Mouse (Mus musculus) megakaryocyte, embryonic 14.5 days (primary cell): ENCODE measurements at regions not wholly inside any gene's neighbourhood (a gene's known extent, or its start where the extent isn't known, plus 50 kb on each side); places are given as distances from the start of the nearest gene placed in this dataset.

Experiments
- H3K27me3 ChIP-seq: replicated peaks from 2 replicates; pipeline ENCODE3; 2012; ENCODE audit warnings: inconsistent platforms
- H3K36me3 ChIP-seq: replicated peaks from 2 replicates; pipeline ENCODE3; 2012; ENCODE audit warnings: low read length, inconsistent platforms, mixed read lengths
- H3K4me1 ChIP-seq: 2 replicates; pipeline ENCODE4 v1.6.1; 2012; ENCODE audit warnings: inconsistent platforms
- H3K4me3 ChIP-seq: replicated peaks from 2 replicates; pipeline ENCODE3; 2012; ENCODE audit warnings: moderate library complexity, mild to moderate bottlenecking, inconsistent platforms
- H3K9me3 ChIP-seq: 2 replicates; pipeline ENCODE4 v1.6.1; 2012; ENCODE audit warnings: inconsistent platforms
- FLI1 ChIP-seq: IDR thresholded peaks from 2 replicates; pipeline ENCODE4 v1.6.1; 2012; ENCODE audit warnings: low read length, inconsistent platforms, mixed read lengths
- GATA1 ChIP-seq: IDR thresholded peaks from 3 replicates; pipeline ENCODE4 v1.6.1; 2012; ENCODE audit warnings: mixed read lengths, low read length, inconsistent platforms, borderline replicate concordance

GRCm38 (mm10) chr17:85755557-85755956 is 67.5 kb upstream of the Six2 start:
- Histone ChIP-seq H3K9me3 (peaks cover 7% of the 10 kb centered on the region; the same call in 1 of the 2 replicates), H3K4me1 (no peaks in the 10 kb centered on the region), H3K27me3 (peaks cover 8% of the 10 kb centered on the region), H3K4me3 (no peak overlapping the region), H3K36me3 (no peaks in the 10 kb centered on the region)
- TF ChIP-seq FLI1 (no peak), GATA1 (no peak)

- Histone ChIP-seq H3K9me3 (peaks cover 4% of the 10 kb centered on the region; the same call in 1 of the 2 replicates), H3K36me3 (no peaks in the 10 kb centered on the region), H3K27me3 (peaks cover 12% of the 10 kb centered on the region), H3K4me1 (no peaks in the 10 kb centered on the region), H3K4me3 (no peak overlapping the region)
- no peak for TF ChIP-seq GATA1
- no peak for TF ChIP-seq FLI1
Observed at GRCm38 (mm10) chr17:85748649-85749081, 60.6 kb upstream of the Six2 start.

- TF ChIP-seq GATA1 (no peak), FLI1 (no peak)
- H3K4me1 ChIP-seq, result no peaks in the 10 kb centered on the region
- no peaks in the 10 kb centered on the region for H3K36me3 ChIP-seq
- H3K4me3 ChIP-seq, result no peak overlapping the region
- peaks cover 9% of the 10 kb centered on the region for H3K27me3 ChIP-seq
- no peaks in the 10 kb centered on the region for H3K9me3 ChIP-seq
Observed at GRCm38 (mm10) chr17:85747976-85748648, 60.0 kb upstream of the Six2 start.
